Mouse (Mus musculus) ES-Bruce4 (cell line): Measurements from ENCODE around the gene Ddi1.

Experiments
- CTCF ChIP-seq: IDR thresholded peaks from one replicate; pipeline ENCODE4 v1.8.1; 2011; ENCODE audit warnings: low read depth, low read length
- POLR2A ChIP-seq: IDR thresholded peaks from one replicate; pipeline ENCODE4 v1.8.1; 2011; ENCODE audit warnings: low read length; ENCODE audit not compliant: insufficient read depth

DNA sequence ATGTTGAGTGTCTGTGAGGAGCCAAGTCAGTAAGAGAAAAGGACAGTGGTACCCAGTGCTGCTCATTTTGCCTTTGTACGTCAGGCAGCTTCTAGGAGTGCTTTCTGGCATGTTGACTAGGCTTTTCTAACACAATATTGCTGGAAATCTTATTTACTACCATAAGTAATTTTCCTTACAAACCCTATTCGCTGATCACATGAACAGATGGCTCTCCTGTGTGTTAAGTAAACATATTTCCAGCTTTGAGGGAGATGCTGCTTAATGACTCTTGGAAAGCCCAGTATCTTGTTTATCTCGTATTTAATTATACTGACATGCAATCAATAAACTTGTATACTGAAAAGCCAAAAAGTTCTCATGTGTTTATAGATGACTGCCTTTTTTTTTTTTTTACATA is 32.4 kb upstream of the Ddi1 start:
- TF ChIP-seq CTCF (no peak), POLR2A (no peak)
